24 mouse cellular contexts compared by ENCODE assay signal in genomic region chr6:143372487-143372886, GRCm38 (mm10).
DNase-seq lines count a peak whose midpoint lies in the region; ATAC-seq and TF ChIP-seq lines count a peak whose summit lies in the region.
"Had no signal": no experiment of that assay in that cellular context is flagged by ENCODE, and none has a peak within 500 bp of the region (broad histone marks: within the 10 kb centered on the region; RNA-seq: fewer than 3 reads in every experiment).

No protein-coding gene starts in this region.

- no peak overlapping the region for H3K9ac ChIP-seq in hindbrain, embryonic 14.5 days
- H3K9ac ChIP-seq in hindbrain, embryonic 12.5 days, result no peak overlapping the region
- H3K9ac ChIP-seq in forebrain, embryonic 11.5 days (ENCODE audit: low read length), result no peak overlapping the region; the same call in 1 of the 2 replicates
- H3K9ac ChIP-seq in forebrain, postnatal 0 days, result no peak overlapping the region
- H3K9ac ChIP-seq: heart, embryonic 13.5 days; kidney, embryonic 15.5 days; limb, embryonic 15.5 days; liver, embryonic 14.5 days; lung, embryonic 14.5 days; neural tube, embryonic 12.5 days; stomach, embryonic 15.5 days had no signal

- TF ChIP-seq CTCF in forebrain, postnatal 0 days (IDR thresholded peaks at IDR 0.05; ENCODE audit: low read depth), result no peak

- no peaks in the 10 kb centered on the region for H3K9me3 ChIP-seq in hindbrain, embryonic 14.5 days (ENCODE audit: control insufficient read depth, low read length)
- no peaks in the 10 kb centered on the region for H3K9me3 ChIP-seq in hindbrain, embryonic 12.5 days (replicated peaks)
- no peaks in the 10 kb centered on the region for H3K9me3 ChIP-seq in forebrain, embryonic 11.5 days (ENCODE audit: control insufficient read depth, low read length)
- H3K9me3 ChIP-seq in forebrain, postnatal 0 days (ENCODE audit: low read length), result no peaks in the 10 kb centered on the region
- H3K9me3 ChIP-seq: heart, embryonic 13.5 days; kidney, embryonic 15.5 days; limb, embryonic 15.5 days; neural tube, embryonic 12.5 days; stomach, embryonic 15.5 days had no signal

- H3K27ac ChIP-seq in hindbrain, embryonic 14.5 days, result no peak overlapping the region; the same call in 1 of the 2 replicates
- no peak overlapping the region for H3K27ac ChIP-seq in hindbrain, embryonic 12.5 days
- peak overlapping the region; percentile 41; the same call in 1 of the 2 replicates for H3K27ac ChIP-seq in forebrain, embryonic 11.5 days (ENCODE audit: low read depth, low read length)
- H3K27ac ChIP-seq in forebrain, postnatal 0 days (ENCODE audit: low read depth, low read length), result peak overlapping the region; percentile 21; the same call in 1 of the 2 replicates
- H3K27ac ChIP-seq: heart, embryonic 13.5 days; kidney, embryonic 15.5 days; limb, embryonic 15.5 days; liver, embryonic 14.5 days; neural tube, embryonic 12.5 days; stomach, embryonic 15.5 days had no signal

- H3K4me1 ChIP-seq in hindbrain, embryonic 14.5 days (replicated peaks; ENCODE audit: control insufficient read depth, insufficient read depth, low read length), result no peaks in the 10 kb centered on the region
- peaks cover 6% of the 10 kb centered on the region; the same call in 1 of the 2 replicates for H3K4me1 ChIP-seq in hindbrain, embryonic 12.5 days
- H3K4me1 ChIP-seq in forebrain, embryonic 11.5 days (replicated peaks; ENCODE audit: control insufficient read depth, insufficient read depth, low read length), result peaks cover 10% of the 10 kb centered on the region; the same call in 1 of the 2 replicates
- peaks cover 13% of the 10 kb centered on the region for H3K4me1 ChIP-seq in forebrain, postnatal 0 days (ENCODE audit: insufficient read depth)
- H3K4me1 ChIP-seq: kidney, embryonic 15.5 days; limb, embryonic 15.5 days; neural tube, embryonic 12.5 days; stomach, embryonic 15.5 days had no signal

- peak; percentile 39 for DNase-seq in hindbrain, embryonic 14.5 days (ENCODE audit: low spot score)
- DNase-seq in Muller cell, postnatal 12 days (ENCODE audit: inconsistent ontology term), result peak; percentile 51
- peak; percentile 60 for DNase-seq in forebrain, embryonic 11.5 days (ENCODE audit: low spot score)
- no peak for DNase-seq in forebrain, postnatal 0 days
- no peak for DNase-seq in spleen, adult 18-20 months
- DNase-seq in thymus, postnatal 10 days (ENCODE audit: low spot score in 2 of 2), result no peak
- no peak for DNase-seq in heart, postnatal 36 days
- DNase-seq: adrenal gland, postnatal 36 days; cerebellum, adult 11 months; cerebellum, postnatal 25 days; gastrocnemius, postnatal 10 days; heart, adult 18-20 months; kidney, adult 11 months; kidney, postnatal 36 days; lung, embryonic 14.5 days; thymus, postnatal 4 days had no signal

- no peaks in the 10 kb centered on the region for H3K27me3 ChIP-seq in hindbrain, embryonic 14.5 days (ENCODE audit: control insufficient read depth, insufficient read depth, low read length)
- H3K27me3 ChIP-seq in hindbrain, embryonic 12.5 days, result no peaks in the 10 kb centered on the region
- H3K27me3 ChIP-seq in forebrain, embryonic 11.5 days (ENCODE audit: control insufficient read depth, insufficient read depth, low read length), result no peaks in the 10 kb centered on the region
- no peaks in the 10 kb centered on the region for H3K27me3 ChIP-seq in forebrain, postnatal 0 days (ENCODE audit: insufficient read depth, low read length)
- H3K27me3 ChIP-seq: heart, embryonic 13.5 days; kidney, embryonic 15.5 days; limb, embryonic 15.5 days; neural tube, embryonic 12.5 days; Patski; stomach, embryonic 15.5 days had no signal

- 27% methylated on average over 5 of the region's 5 CpGs for WGBS in hindbrain, embryonic 14.5 days
- 38% methylated on average over 5 of the region's 5 CpGs for WGBS in hindbrain, embryonic 12.5 days
- WGBS in forebrain, embryonic 11.5 days, result 9% methylated on average over 5 of the region's 5 CpGs
- 11% methylated on average over 5 of the region's 5 CpGs for WGBS in forebrain, postnatal 0 days

- H3K36me3 ChIP-seq in hindbrain, embryonic 14.5 days (replicated peaks; ENCODE audit: control insufficient read depth, insufficient read depth), result no peaks in the 10 kb centered on the region
- H3K36me3 ChIP-seq in hindbrain, embryonic 12.5 days, result no peaks in the 10 kb centered on the region
- H3K36me3 ChIP-seq in forebrain, embryonic 11.5 days (ENCODE audit: control insufficient read depth, insufficient read depth, low read length), result no peaks in the 10 kb centered on the region
- H3K36me3 ChIP-seq in forebrain, postnatal 0 days (ENCODE audit: insufficient read depth), result no peaks in the 10 kb centered on the region
- H3K36me3 ChIP-seq: heart, embryonic 13.5 days; kidney, embryonic 15.5 days; limb, embryonic 15.5 days; neural tube, embryonic 12.5 days; stomach, embryonic 15.5 days had no signal

- H3K4me2 ChIP-seq in hindbrain, embryonic 14.5 days (replicated peaks), result no peak overlapping the region
- no peak overlapping the region for H3K4me2 ChIP-seq in hindbrain, embryonic 12.5 days (replicated peaks)
- no peak overlapping the region for H3K4me2 ChIP-seq in forebrain, embryonic 11.5 days (ENCODE audit: low read depth, low read length, severe bottlenecking)
- no peak overlapping the region for H3K4me2 ChIP-seq in forebrain, postnatal 0 days (ENCODE audit: low read depth)
- H3K4me2 ChIP-seq: heart, embryonic 13.5 days; kidney, embryonic 15.5 days; limb, embryonic 15.5 days; lung, embryonic 14.5 days; neural tube, embryonic 12.5 days; stomach, embryonic 15.5 days had no signal

- H3K4me3 ChIP-seq in hindbrain, embryonic 14.5 days (replicated peaks; ENCODE audit: low read length), result no peak overlapping the region
- H3K4me3 ChIP-seq in hindbrain, embryonic 12.5 days, result no peak overlapping the region
- no peak overlapping the region for H3K4me3 ChIP-seq in forebrain, embryonic 11.5 days (ENCODE audit: low read depth, low read length)
- H3K4me3 ChIP-seq in forebrain, postnatal 0 days (ENCODE audit: low read depth, low read length), result no peak overlapping the region
- H3K4me3 ChIP-seq: heart, embryonic 13.5 days; kidney, embryonic 15.5 days; limb, embryonic 15.5 days; neural tube, embryonic 12.5 days; stomach, embryonic 15.5 days had no signal

- ATAC-seq in hindbrain, embryonic 14.5 days (ENCODE audit: low FRiP score), result no peak
- ATAC-seq in hindbrain, embryonic 12.5 days (ENCODE audit: low FRiP score), result no peak
- ATAC-seq in forebrain, embryonic 11.5 days (replicated peaks; ENCODE audit: low FRiP score), result peak; percentile 55; the same call in 1 of the 2 replicates
- ATAC-seq in forebrain, postnatal 0 days, result no peak
- ATAC-seq: Patski had no signal

- intact Hi-C loops in heart, postnatal 36 days (cut with DNase I), result loop anchor here (10.0 kb wide), 1 partner anchor 1592 kb away; no protein-coding TSS in a partner anchor

Comparison
In these comparisons a context has a peak if more than half of its experiments do, and no peak if none do; other contexts are left out.
1. DNase-seq: peak in hindbrain, embryonic 14.5 days (single experiment), Muller cell, postnatal 12 days (single experiment) and forebrain, embryonic 11.5 days (single experiment); none in forebrain, postnatal 0 days (single experiment), spleen, adult 18-20 months (0 of 2), thymus, postnatal 10 days (0 of 2) and heart, postnatal 36 days (0 of 2).
2. H3K27ac ChIP-seq: peak in forebrain, embryonic 11.5 days (single experiment) and forebrain, postnatal 0 days (single experiment); none in hindbrain, embryonic 14.5 days (single experiment) and hindbrain, embryonic 12.5 days (single experiment).